Mouse (Mus musculus) CH12.LX (cell line): ENCODE data around the gene Klf7.
A peak's percentile ranks its signal among the peaks of the same experiment; 100 is the strongest.

Experiments used
- CTCF ChIP-seq, 2 experiments: IDR thresholded peaks in 1 of 2; conservative IDR thresholded peaks in 1 of 2; 2 replicates each; pipeline ENCODE4 v1.5.1; 2011 to 2012; ENCODE audit warnings: low read depth in 2 of 2, low read length in 2 of 2, improper control_type of control experiment in 1 of 2, inconsistent platforms in 1 of 2, mild to moderate bottlenecking in 1 of 2, moderate library complexity in 1 of 2
- HCFC1 ChIP-seq: IDR thresholded peaks from 2 replicates; pipeline ENCODE4 v1.6.1; 2012; ENCODE audit warnings: low read depth, mild to moderate bottlenecking, inconsistent platforms, low read length, improper control_type of control experiment
- IRF4 ChIP-seq: IDR thresholded peaks from 2 replicates; pipeline ENCODE4 v1.6.1; 2014; ENCODE audit warnings: low read depth, mild to moderate bottlenecking, inconsistent platforms, low read length, improper control_type of control experiment
- POLR2A ChIP-seq: IDR thresholded peaks from 2 replicates; pipeline ENCODE4 v1.6.1; 2011; ENCODE audit warnings: low read depth, mild to moderate bottlenecking, improper control_type of control experiment, low read length
- RCOR1 ChIP-seq: conservative IDR thresholded peaks from 2 replicates; pipeline ENCODE4 v1.6.1; 2012; ENCODE audit warnings: low read depth, mild to moderate bottlenecking, inconsistent platforms, low read length, improper control_type of control experiment
- TCF12 ChIP-seq: IDR thresholded peaks from 2 replicates; pipeline ENCODE4 v1.6.1; 2014; ENCODE audit warnings: low read depth, mild to moderate bottlenecking, inconsistent platforms, low read length, improper control_type of control experiment
- ZNF384 ChIP-seq: IDR thresholded peaks from 2 replicates; pipeline ENCODE4 v1.6.1; 2012; ENCODE audit warnings: low read depth, low read length, improper control_type of control experiment, inconsistent platforms

DNA sequence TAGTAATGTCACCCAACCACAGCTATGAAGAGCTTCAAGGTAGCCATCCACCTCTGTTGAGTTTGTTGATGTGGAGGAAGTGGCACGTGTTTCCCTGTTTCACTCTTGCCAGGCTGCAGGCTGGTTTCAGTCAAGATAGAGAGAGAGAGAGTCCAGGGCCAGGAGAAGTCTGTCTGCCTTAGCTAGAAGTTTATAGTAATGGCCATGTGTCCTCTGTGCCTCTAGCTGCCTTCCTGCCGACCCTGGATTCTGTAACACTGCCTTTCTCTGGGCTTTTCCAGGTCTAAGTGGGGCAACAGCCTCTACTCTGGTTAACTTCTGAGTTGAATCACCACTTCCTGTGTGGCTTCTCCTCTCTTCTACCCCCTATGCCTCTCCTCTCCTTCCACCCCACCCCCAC, 121.5 kb downstream of the Klf7 start:
- TF ChIP-seq CTCF (conservative IDR thresholded peaks at IDR 0.05 in 1 of 2, IDR thresholded peaks at IDR 0.05 in 1 of 2; ENCODE audit: low read depth in 2 of 2, low read length in 2 of 2) (no peak), HCFC1 (no peak), ZNF384 (no peak), POLR2A (no peak), RCOR1 (peak; percentile 88), TCF12 (peak; percentile 78), IRF4 (peak; percentile 95)
